Mouse (Mus musculus): ENCODE measurements around the gene Hes1. TPM values are rescaled to one million over a fixed set of nuclear protein-coding genes. Genes with fewer than 3 reads are reported as not detected.

Hes1 gene
- total and polyA plus RNA-seq, 3 experiments: 16.2 to 44.6 (median 21.4) TPM

DNA sequence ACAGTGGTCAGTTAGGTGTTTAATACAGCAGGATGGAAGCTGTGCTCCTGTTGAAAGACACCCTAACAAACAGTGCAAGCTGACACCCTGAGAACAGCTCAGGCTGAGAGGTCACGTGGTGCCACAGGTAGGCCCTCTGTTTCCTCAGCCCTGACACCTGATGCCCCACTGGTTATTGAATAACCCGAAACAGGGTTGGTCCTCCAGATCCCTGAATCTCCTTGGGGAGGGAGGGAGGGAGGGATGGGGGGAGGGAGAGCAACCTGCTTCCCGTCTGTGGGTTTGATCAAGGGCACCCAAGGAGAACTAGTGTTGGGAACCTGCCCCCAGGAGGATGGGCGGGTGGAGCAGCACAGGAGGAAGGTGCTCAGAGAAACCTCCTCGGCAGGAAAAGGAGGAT, 18.6 kb upstream of the Hes1 start:
- Histone ChIP-seq H3K4me3 (no peak overlapping the region), H3K79me2 (replicated peaks; ENCODE audit: control insufficient read depth, insufficient read depth, low read length) (no peaks in the 10 kb centered on the region), H3K36me3 (ENCODE audit: control insufficient read depth, insufficient read depth, low read length) (no peaks in the 10 kb centered on the region), H3K27ac (no peak overlapping the region), H3K27me3 (ENCODE audit: control insufficient read depth, insufficient read depth, low read length) (no peaks in the 10 kb centered on the region), H3K4me1 (ENCODE audit: control insufficient read depth, insufficient read depth, low read length) (peaks cover 2% of the 10 kb centered on the region), H3K9ac (ENCODE audit: low read depth, low read length) (no peak overlapping the region)
- no peak for TF ChIP-seq POLR2A (IDR thresholded peaks at IDR 0.05; ENCODE audit: insufficient read depth, low read depth, low read length)
- intact Hi-C loops (cut with DNase I): no loop called here
- WGBS: 83% methylated on average over 5 of the region's 5 CpGs
- no peak for DNase-seq

DNA sequence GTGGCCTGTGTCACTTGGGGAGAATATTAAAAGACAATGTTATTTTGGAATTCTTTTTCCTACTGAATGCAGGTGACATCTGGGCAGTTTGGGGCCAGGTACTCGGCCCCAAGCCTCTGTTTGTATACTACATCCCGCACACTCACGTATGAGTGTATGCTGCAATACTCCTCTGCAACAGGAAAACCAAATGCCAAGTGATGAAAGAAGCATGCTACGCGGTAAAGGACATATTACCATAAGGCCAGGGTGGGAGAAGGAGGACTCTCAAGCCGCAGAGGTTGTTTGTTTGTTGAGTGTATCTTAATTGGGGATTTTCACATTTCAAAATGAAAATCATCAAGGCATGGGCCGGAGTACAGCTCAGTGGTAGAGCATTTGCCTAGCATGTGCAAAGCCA, 17.2 kb upstream of the Hes1 start:
- H3K79me2 ChIP-seq (replicated peaks; ENCODE audit: control insufficient read depth, insufficient read depth, low read length): no peaks in the 10 kb centered on the region
- no peak for DNase-seq
- intact Hi-C loops (cut with DNase I): no loop called here
- H3K36me3 ChIP-seq (ENCODE audit: control insufficient read depth, insufficient read depth, low read length): no peaks in the 10 kb centered on the region
- 96% methylated on average over 7 of the region's 7 CpGs for WGBS
- no peak overlapping the region for H3K27ac ChIP-seq
- H3K27me3 ChIP-seq (ENCODE audit: control insufficient read depth, insufficient read depth, low read length): no peaks in the 10 kb centered on the region
- TF ChIP-seq EP300 (IDR thresholded peaks at IDR 0.05; ENCODE audit: insufficient read depth, low read depth, low read length): no peak
- no peak for TF ChIP-seq CTCF (IDR thresholded peaks at IDR 0.05)
- TF ChIP-seq POLR2A (IDR thresholded peaks at IDR 0.05; ENCODE audit: insufficient read depth, low read depth, low read length): no peak
- no peak overlapping the region for H3K9ac ChIP-seq (ENCODE audit: low read depth, low read length)
- H3K4me1 ChIP-seq (ENCODE audit: control insufficient read depth, insufficient read depth, low read length): peaks cover 2% of the 10 kb centered on the region
- no peak overlapping the region for H3K4me3 ChIP-seq

DNA sequence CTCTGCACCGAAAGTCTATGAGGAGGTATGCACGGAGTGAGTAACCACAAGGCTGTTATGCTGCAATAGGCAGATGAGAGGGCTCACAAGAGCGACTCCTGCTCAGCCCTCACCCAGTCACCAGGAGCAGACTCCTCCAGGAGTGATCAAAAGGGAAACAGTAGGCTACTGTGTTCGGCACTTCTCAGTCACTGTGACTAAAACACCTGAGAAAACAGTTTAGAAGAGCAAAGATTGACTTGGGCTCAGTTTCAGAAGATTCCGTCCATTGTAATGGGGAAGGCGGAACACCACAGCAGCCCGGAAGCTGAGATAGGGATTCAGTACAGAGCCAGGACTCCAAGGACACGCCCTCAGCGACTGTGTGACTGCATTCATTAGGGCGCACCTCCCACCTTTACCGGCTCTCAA, 16.8 kb upstream of the Hes1 start:
- DNase-seq: peak in 1 of 2 experiments; percentile 30
- 27% methylated on average over 11 of the region's 11 CpGs for WGBS
- H3K9ac ChIP-seq (ENCODE audit: low read depth, low read length): no peak overlapping the region
- TF ChIP-seq POLR2A (IDR thresholded peaks at IDR 0.05; ENCODE audit: insufficient read depth, low read depth, low read length) (no peak), CTCF (IDR thresholded peaks at IDR 0.05) (no peak), EP300 (IDR thresholded peaks at IDR 0.05; ENCODE audit: insufficient read depth, low read depth, low read length) (no peak)
- H3K27me3 ChIP-seq (ENCODE audit: control insufficient read depth, insufficient read depth, low read length): no peaks in the 10 kb centered on the region
- H3K4me1 ChIP-seq (ENCODE audit: control insufficient read depth, insufficient read depth, low read length): peaks cover 2% of the 10 kb centered on the region
- H3K79me2 ChIP-seq (replicated peaks; ENCODE audit: control insufficient read depth, insufficient read depth, low read length): no peaks in the 10 kb centered on the region
- H3K36me3 ChIP-seq (ENCODE audit: control insufficient read depth, insufficient read depth, low read length): no peaks in the 10 kb centered on the region
- intact Hi-C loops (cut with DNase I): no loop called here
- no peak overlapping the region for H3K27ac ChIP-seq
- no peak overlapping the region for H3K4me3 ChIP-seq

DNA sequence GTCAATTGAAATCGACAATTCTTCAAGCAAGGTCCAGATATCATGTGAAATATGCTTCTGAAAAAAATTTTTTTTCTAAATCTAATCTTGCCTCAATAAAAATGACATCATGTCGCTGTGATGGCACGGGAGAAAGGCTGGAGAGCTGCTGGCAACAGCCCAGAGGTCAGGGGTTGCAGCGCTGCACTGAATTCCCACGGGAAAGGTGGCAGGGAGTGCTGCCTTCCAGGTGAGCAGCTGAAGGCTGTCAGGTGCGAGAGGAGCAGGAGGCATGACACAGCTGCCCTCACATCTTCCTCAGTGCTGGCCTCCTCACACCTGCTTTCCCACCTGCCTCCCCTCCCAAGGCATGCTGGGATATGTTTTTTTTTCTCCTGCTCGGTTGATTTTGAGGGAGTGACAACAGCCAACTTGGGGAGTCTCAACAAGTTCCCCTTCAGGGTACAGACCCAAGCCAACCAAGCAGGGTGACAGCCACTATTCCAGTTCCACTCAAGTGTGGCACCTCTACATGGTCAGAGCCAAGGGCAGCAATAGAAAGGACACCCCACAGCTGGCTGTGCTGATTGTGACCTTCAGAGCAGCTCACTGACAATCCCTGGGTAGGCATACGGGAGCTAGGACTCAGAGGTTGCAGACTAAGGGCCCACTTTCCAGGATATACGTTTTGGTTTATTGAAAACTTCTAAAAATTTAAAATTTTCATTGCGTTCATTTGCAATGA, 13.3 kb upstream of the Hes1 start:
- no peak for DNase-seq
- no peaks in the 10 kb centered on the region for H3K79me2 ChIP-seq (replicated peaks; ENCODE audit: control insufficient read depth, insufficient read depth, low read length)
- H3K36me3 ChIP-seq (ENCODE audit: control insufficient read depth, insufficient read depth, low read length): no peaks in the 10 kb centered on the region
- no peaks in the 10 kb centered on the region for H3K27me3 ChIP-seq (ENCODE audit: control insufficient read depth, insufficient read depth, low read length)
- H3K9ac ChIP-seq (ENCODE audit: low read depth, low read length): no peak overlapping the region
- H3K4me1 ChIP-seq (ENCODE audit: control insufficient read depth, insufficient read depth, low read length): peaks cover 2% of the 10 kb centered on the region
- TF ChIP-seq EP300 (IDR thresholded peaks at IDR 0.05; ENCODE audit: insufficient read depth, low read depth, low read length) (no peak), POLR2A (IDR thresholded peaks at IDR 0.05; ENCODE audit: insufficient read depth, low read depth, low read length) (no peak), CTCF (IDR thresholded peaks at IDR 0.05) (no peak)
- intact Hi-C loops (cut with DNase I): no loop called here
- no peak overlapping the region for H3K27ac ChIP-seq
- 64% methylated on average over 10 of the region's 10 CpGs for WGBS
- H3K4me3 ChIP-seq: no peak overlapping the region

DNA sequence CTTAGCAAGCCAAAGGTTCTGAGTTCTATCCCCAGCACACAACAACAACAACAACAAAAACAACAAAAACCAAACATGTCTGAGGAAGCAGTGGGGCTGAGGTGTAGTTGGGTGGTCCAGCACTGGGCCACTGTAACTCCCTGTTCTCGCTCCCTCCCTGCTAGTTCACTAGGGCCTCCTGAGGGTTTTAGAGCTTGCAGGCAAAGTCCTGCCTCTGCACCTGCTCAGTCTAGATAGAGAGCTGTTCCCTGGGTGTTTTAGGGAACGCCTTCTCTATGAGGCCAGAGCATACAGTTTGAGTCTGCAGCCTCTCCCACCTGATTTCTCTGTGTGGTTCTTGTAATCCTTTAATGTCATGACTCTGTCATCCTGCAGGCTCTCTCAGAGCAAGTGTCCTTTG, 11.9 kb upstream of the Hes1 start:
- TF ChIP-seq CTCF (IDR thresholded peaks at IDR 0.05): no peak
- TF ChIP-seq EP300 (IDR thresholded peaks at IDR 0.05; ENCODE audit: insufficient read depth, low read depth, low read length): no peak
- no peak for TF ChIP-seq POLR2A (IDR thresholded peaks at IDR 0.05; ENCODE audit: insufficient read depth, low read depth, low read length)
- Histone ChIP-seq H3K9ac (ENCODE audit: low read depth, low read length) (no peak overlapping the region), H3K4me1 (ENCODE audit: control insufficient read depth, insufficient read depth, low read length) (peaks cover 2% of the 10 kb centered on the region), H3K4me3 (no peak overlapping the region), H3K27me3 (ENCODE audit: control insufficient read depth, insufficient read depth, low read length) (no peaks in the 10 kb centered on the region), H3K36me3 (ENCODE audit: control insufficient read depth, insufficient read depth, low read length) (no peaks in the 10 kb centered on the region), H3K27ac (no peak overlapping the region), H3K79me2 (replicated peaks; ENCODE audit: control insufficient read depth, insufficient read depth, low read length) (no peaks in the 10 kb centered on the region)
- no peak for DNase-seq
- WGBS: 100% methylated on average over 2 of the region's 2 CpGs
- intact Hi-C loops (cut with DNase I): no loop called here

DNA sequence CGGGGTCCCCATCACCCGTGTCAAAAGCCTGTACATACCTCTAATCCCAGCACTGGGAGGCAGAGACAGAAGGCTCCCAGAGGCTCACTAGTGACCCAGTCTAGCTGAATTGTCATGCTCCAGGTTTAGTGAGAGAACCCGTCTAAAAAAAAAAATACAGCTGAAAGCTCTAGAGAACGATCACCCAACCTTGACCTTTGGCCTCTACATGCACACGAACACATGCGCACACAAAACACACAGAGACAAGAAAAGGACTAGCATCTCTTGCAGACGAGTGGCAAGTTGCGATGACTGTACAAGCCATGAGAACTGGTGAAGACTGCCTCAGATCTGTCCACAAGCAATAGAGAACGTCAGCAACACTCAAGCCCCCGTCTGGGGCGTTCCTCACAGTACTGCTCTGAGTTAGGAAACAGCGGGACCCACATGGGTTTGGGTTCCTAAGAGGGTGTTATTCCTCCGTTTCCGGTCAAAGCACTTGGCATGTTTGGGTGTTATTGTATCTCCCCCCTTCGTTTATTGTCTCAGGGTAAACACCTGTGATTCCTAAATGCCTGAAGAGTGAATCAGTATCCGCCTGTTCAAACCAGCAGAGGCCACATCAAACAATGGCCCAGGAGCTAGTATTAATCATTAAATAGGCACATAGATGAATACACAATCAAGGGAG, 11.2 kb upstream of the Hes1 start:
- H3K4me3 ChIP-seq: no peak overlapping the region
- no peak overlapping the region for H3K27ac ChIP-seq
- no peak overlapping the region for H3K9ac ChIP-seq (ENCODE audit: low read depth, low read length)
- H3K79me2 ChIP-seq (replicated peaks; ENCODE audit: control insufficient read depth, insufficient read depth, low read length): no peaks in the 10 kb centered on the region
- DNase-seq: no peak
- no peaks in the 10 kb centered on the region for H3K36me3 ChIP-seq (ENCODE audit: control insufficient read depth, insufficient read depth, low read length)
- intact Hi-C loops (cut with DNase I): no loop called here
- H3K4me1 ChIP-seq (ENCODE audit: control insufficient read depth, insufficient read depth, low read length): peaks cover 1% of the 10 kb centered on the region; the same call in 1 of the 2 replicates
- no peak for TF ChIP-seq CTCF (IDR thresholded peaks at IDR 0.05)
- no peak for TF ChIP-seq POLR2A (IDR thresholded peaks at IDR 0.05; ENCODE audit: insufficient read depth, low read depth, low read length)
- no peak for TF ChIP-seq EP300 (IDR thresholded peaks at IDR 0.05; ENCODE audit: insufficient read depth, low read depth, low read length)
- 72% methylated on average over 16 of the region's 16 CpGs for WGBS
- H3K27me3 ChIP-seq (ENCODE audit: control insufficient read depth, insufficient read depth, low read length): no peaks in the 10 kb centered on the region
